ENCODE assay signal across 25 mouse cellular contexts in genomic region chr11:106332458-106332857, GRCm38 (mm10). TPM values are rescaled to one million over a fixed set of nuclear protein-coding genes. Genes with fewer than 3 reads are reported as not detected.
DNase-seq lines count a peak whose midpoint lies in the region; ATAC-seq and TF ChIP-seq lines count a peak whose summit lies in the region.
"Had no signal": no experiment of that assay in that cellular context is flagged by ENCODE, and none has a peak within 500 bp of the region (broad histone marks: within the 10 kb centered on the region; RNA-seq: fewer than 3 reads in every experiment).

No protein-coding gene starts in this region.

- H3K27me3 ChIP-seq in heart, embryonic 16.5 days (ENCODE audit: control insufficient read depth, insufficient read depth, low read length), result no peaks in the 10 kb centered on the region
- H3K27me3 ChIP-seq: embryonic facial prominence, embryonic 12.5 days; liver, embryonic 13.5 days had no signal

- intact Hi-C loops in gastrocnemius, adult 2 months (cut with DNase I), result no loop called here
- intact Hi-C loops in gastrocnemius, postnatal 36 days (cut with DNase I), result loop anchor here (1.0 kb wide), 1 partner anchor 33 kb away; the partner anchor contains the start of gene Prr29

- H3K4me1 ChIP-seq in heart, embryonic 16.5 days (ENCODE audit: control insufficient read depth, insufficient read depth, low read length), result peaks cover 25% of the 10 kb centered on the region

- ATAC-seq in heart, embryonic 16.5 days (replicated peaks; ENCODE audit: extremely low read depth, insufficient read depth, low FRiP score), result no peak
- ATAC-seq: forebrain, postnatal 0 days; hindbrain, postnatal 0 days had no signal

- no peak overlapping the region for H3K4me2 ChIP-seq in heart, embryonic 16.5 days (ENCODE audit: low read depth, low read length)
- H3K4me2 ChIP-seq: embryonic facial prominence, embryonic 12.5 days; liver, embryonic 13.5 days had no signal

- H3K9ac ChIP-seq in heart, embryonic 16.5 days (ENCODE audit: low read length), result peak overlapping the region; percentile 22; the same call in 1 of the 2 replicates
- H3K9ac ChIP-seq: embryonic facial prominence, embryonic 12.5 days; forebrain, postnatal 0 days; liver, embryonic 13.5 days had no signal

- no peaks in the 10 kb centered on the region for H3K9me3 ChIP-seq in heart, embryonic 16.5 days (replicated peaks; ENCODE audit: control insufficient read depth, low read length)
- H3K9me3 ChIP-seq: embryonic facial prominence, embryonic 12.5 days; G1E; liver, embryonic 13.5 days had no signal

- no peak for TF ChIP-seq CTCF in gastrocnemius, adult 2 months (IDR thresholded peaks at IDR 0.05)

- DNase-seq in gastrocnemius, adult 2 months, result peak; percentile 77
- no peak for DNase-seq in gastrocnemius, postnatal 36 days
- peak; percentile 18 for DNase-seq in retina, adult 2 months (ENCODE audit: low read depth, low spot score)
- no peak for DNase-seq in retina, embryonic 14.5 days (ENCODE audit: low spot score)
- no peak for DNase-seq in embryo, embryonic 10 days (ENCODE audit: low spot score)
- no peak for DNase-seq in kidney, adult 11 months
- DNase-seq: forebrain, postnatal 0 days; kidney, adult 18-20 months; kidney, postnatal 10 days; liver, embryonic 13.5 days; midbrain, embryonic 14.5 days had no signal

- peak overlapping the region; percentile 49 for H3K4me3 ChIP-seq in gastrocnemius, adult 2 months
- no peak overlapping the region for H3K4me3 ChIP-seq in heart, embryonic 16.5 days (ENCODE audit: low read length)
- H3K4me3 ChIP-seq: embryonic facial prominence, embryonic 12.5 days; layer of hippocampus, adult 2 months; left cerebral cortex, adult 2 months; liver, embryonic 13.5 days had no signal

- no peaks in the 10 kb centered on the region for H3K36me3 ChIP-seq in heart, embryonic 16.5 days (ENCODE audit: control insufficient read depth, insufficient read depth)
- H3K36me3 ChIP-seq: embryonic facial prominence, embryonic 12.5 days; G1E; liver, embryonic 13.5 days had no signal

- H3K27ac ChIP-seq in gastrocnemius, adult 2 months, result peak overlapping the region; percentile 93
- H3K27ac ChIP-seq in heart, embryonic 16.5 days (ENCODE audit: low read length), result peak overlapping the region; percentile 51
- H3K27ac ChIP-seq: embryonic facial prominence, embryonic 12.5 days; hindbrain, postnatal 0 days; layer of hippocampus, adult 2 months; left cerebral cortex, adult 2 months; liver, embryonic 13.5 days; stomach, postnatal 0 days had no signal

- 37% methylated on average over 4 of the region's 4 CpGs for WGBS in heart, embryonic 16.5 days

RNA-seq across cellular contexts. Expression of gene Cd79b, which starts 17.9 kb away (rescaled TPM):
- under 1 TPM; 0.28 to 0.64 TPM for total RNA-seq in gastrocnemius, adult 2 months (2021)
- total RNA-seq in gastrocnemius, postnatal 36 days (2021), result under 1 TPM; 0.30 to 0.43 TPM
- polyA plus RNA-seq in heart, embryonic 16.5 days (2015; fragmentation: Nextera tagmentation; extraction: Ambion mirVana), result 3.5 and 3.6 TPM in 2 replicates
- total RNA-seq: G1E; layer of hippocampus, adult 2 months; left cerebral cortex, adult 2 months had no signal

RNA-seq across cellular contexts. Expression of gene Scn4a, which starts 20.6 kb away (rescaled TPM):
- total RNA-seq in gastrocnemius, adult 2 months (2021), result 100 to 1,000 TPM; 439 to 468 TPM
- total RNA-seq in gastrocnemius, postnatal 36 days (2021), result 100 to 1,000 TPM; 381 to 407 TPM
- 0.09 and 0.36 TPM in 2 replicates for polyA plus RNA-seq in heart, embryonic 16.5 days (2015; fragmentation: Nextera tagmentation; extraction: Ambion mirVana)
- total RNA-seq: forebrain, postnatal 0 days; hematopoietic stem cell, adult 5-6 weeks; layer of hippocampus, adult 2 months; left cerebral cortex, adult 2 months had no signal
- polyA plus RNA-seq: G1E; midbrain, embryonic 14.5 days had no signal

RNA-seq across cellular contexts. Expression of gene Gh, which starts 30.8 kb away (rescaled TPM):
- not detected for total RNA-seq in gastrocnemius, adult 2 months (2021)
- not detected for total RNA-seq in gastrocnemius, postnatal 36 days (2021)
- not detected in 2 replicates for polyA plus RNA-seq in heart, embryonic 16.5 days (2015; fragmentation: Nextera tagmentation; extraction: Ambion mirVana)
- total RNA-seq: common myeloid progenitor, adult 5-6 weeks; forebrain, postnatal 0 days; G1E; gastrocnemius, adult 8-10 months; hematopoietic stem cell, adult 5-6 weeks; hindbrain, postnatal 0 days; layer of hippocampus, adult 2 months; left cerebral cortex, adult 2 months; megakaryocyte, adult 5-6 weeks had no signal
- polyA plus RNA-seq: embryonic facial prominence, embryonic 12.5 days; forebrain, postnatal 0 days; G1E; hindbrain, postnatal 0 days; limb, embryonic 11.5 days; liver, embryonic 13.5 days; lung, embryonic 16.5 days; midbrain, embryonic 14.5 days; stomach, postnatal 0 days had no signal

RNA-seq across cellular contexts. Expression of gene Prr29, which starts 32.8 kb away (rescaled TPM):
- 1 to 10 TPM; 3.9 to 6.5 TPM for total RNA-seq in gastrocnemius, adult 2 months (2021)
- 1 to 10 TPM; 5.7 to 7.1 TPM for total RNA-seq in gastrocnemius, postnatal 36 days (2021)
- 1.00 and 1.0 TPM in 2 replicates for polyA plus RNA-seq in heart, embryonic 16.5 days (2015; fragmentation: Nextera tagmentation; extraction: Ambion mirVana)
- total RNA-seq: adrenal gland, postnatal 4 days; common myeloid progenitor, adult 5-6 weeks; forebrain, postnatal 0 days; hematopoietic stem cell, adult 5-6 weeks; hindbrain, postnatal 0 days; layer of hippocampus, adult 2 months; left cerebral cortex, adult 2 months; megakaryocyte, adult 5-6 weeks had no signal
- polyA plus RNA-seq: embryonic facial prominence, embryonic 12.5 days; hindbrain, postnatal 0 days; limb, embryonic 11.5 days; liver, embryonic 13.5 days; midbrain, embryonic 14.5 days had no signal

RNA-seq across cellular contexts. Expression of gene Icam2, which starts 55.4 kb away (rescaled TPM):
- total RNA-seq in gastrocnemius, adult 2 months (2021), result 1 to 10 TPM; 4.2 to 6.2 TPM
- 1 to 10 TPM; 4.4 to 5.4 TPM for total RNA-seq in gastrocnemius, postnatal 36 days (2021)
- 107 and 109 TPM in 2 replicates for polyA plus RNA-seq in heart, embryonic 16.5 days (2015; fragmentation: Nextera tagmentation; extraction: Ambion mirVana)

Comparison
In these comparisons a context has a peak if more than half of its experiments do, and no peak if none do; other contexts are left out.
1. DNase-seq: peak in gastrocnemius, adult 2 months (single experiment) and retina, adult 2 months (single experiment); none in gastrocnemius, postnatal 36 days (0 of 2), retina, embryonic 14.5 days (single experiment), embryo, embryonic 10 days (single experiment) and kidney, adult 11 months (single experiment).